Mouse (Mus musculus): ENCODE measurements around the gene Hmx3.

DNA sequence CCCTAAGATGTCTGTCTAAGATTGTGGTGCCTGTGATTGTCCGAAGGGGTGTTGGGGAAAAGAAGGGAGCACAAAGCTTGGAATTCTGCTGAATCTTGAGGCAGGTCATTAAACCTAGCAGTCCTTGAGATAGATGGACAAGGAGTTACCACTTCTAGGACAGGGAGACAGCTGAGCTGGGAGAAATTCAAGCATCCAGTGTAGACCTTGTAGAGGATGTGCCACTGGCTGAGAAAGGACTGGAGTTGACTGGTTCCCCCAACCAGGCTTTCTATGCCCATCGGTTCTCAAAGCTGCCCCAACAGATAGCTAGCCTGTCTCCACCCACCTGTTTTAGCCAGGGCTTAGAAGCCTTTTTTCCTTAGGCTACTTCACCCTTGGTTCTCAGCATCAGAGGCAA, 3.8 kb downstream of the Hmx3 start:
- TF ChIP-seq CTCF (IDR thresholded peaks at IDR 0.05; ENCODE audit: control insufficient read depth, insufficient read depth, insufficient replicate concordance, low read depth, low read length), result no peak
- TF ChIP-seq POLR2A (IDR thresholded peaks at IDR 0.05; ENCODE audit: control insufficient read depth, low read depth, low read length), result no peak

Data from testis, adult 2 months (tissue).